Mouse (Mus musculus): Measurements from ENCODE around the gene Brpf3.

DNA sequence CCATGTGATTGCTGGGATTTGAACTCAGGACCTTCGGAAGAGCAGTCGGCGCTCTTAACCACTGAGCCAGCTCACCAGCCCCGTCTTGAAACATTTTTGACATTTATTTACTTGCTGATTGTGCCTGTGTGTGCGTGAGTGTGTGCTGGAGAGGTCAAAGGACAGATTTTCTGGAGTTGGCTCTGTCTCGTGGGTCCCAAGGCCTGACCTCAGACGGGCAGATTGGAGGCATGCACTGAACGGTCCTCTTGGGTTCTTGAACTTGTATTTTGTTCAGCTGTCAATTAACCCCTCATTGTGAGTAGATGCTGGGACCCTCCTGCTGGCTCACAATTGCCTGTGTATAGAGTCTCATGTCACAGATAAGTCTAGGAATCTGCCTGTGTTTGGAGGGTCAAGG lies 85.4 kb downstream of the Brpf3 start:
- TF ChIP-seq GATA1 (IDR thresholded peaks at IDR 0.05; ENCODE audit: low read length) (no peak), TAL1 (IDR thresholded peaks at IDR 0.05; ENCODE audit: low read length) (no peak)
